Mouse (Mus musculus): Measurements from ENCODE around the gene Pygm. TPM values are rescaled to one million over a fixed set of nuclear protein-coding genes. Genes with fewer than 3 reads are reported as not detected.
A peak's percentile ranks its signal among the peaks of the same experiment; 100 is the strongest.

Gene Pygm
- total RNA-seq, 2 experiments from 2014 or later: 4.9 TPM

DNA sequence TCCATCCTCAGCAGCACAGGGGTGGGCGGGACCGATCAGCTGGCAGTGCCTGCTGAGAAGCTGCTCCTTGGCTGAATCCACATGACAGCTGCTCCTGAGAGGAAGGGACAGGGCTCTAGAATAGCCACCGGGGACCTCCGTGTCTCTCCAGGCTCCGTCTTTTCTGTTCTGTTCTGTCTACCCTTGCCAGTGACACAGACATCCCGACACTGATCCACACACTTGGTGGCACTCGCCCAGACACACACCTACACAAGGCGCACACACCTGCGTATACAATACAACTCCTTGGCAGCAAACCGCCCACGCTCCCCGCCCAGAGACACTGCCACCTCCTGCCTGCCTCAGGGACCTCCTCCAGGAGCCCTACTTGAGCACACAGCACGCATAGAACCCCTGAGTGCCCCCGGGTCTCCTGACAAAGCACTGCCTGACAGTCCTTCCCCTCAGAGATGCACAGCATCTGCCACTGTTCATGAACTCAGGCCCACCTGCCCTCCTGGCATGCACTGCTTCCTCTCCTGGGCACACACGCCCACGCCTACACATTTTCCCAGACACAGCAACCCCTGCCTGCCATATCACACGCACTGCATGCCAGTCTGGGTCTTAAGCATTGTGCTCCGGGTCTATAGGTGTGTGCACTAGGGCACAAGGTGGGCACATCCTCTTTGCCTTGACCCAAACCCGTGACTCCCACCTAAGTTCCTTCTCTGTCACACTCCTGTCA lies 36.4 kb downstream of the Pygm start:
- ATAC-seq (replicated peaks; ENCODE audit: low FRiP score, low TSS enrichment, poor library complexity, severe bottlenecking): no peak

DNA sequence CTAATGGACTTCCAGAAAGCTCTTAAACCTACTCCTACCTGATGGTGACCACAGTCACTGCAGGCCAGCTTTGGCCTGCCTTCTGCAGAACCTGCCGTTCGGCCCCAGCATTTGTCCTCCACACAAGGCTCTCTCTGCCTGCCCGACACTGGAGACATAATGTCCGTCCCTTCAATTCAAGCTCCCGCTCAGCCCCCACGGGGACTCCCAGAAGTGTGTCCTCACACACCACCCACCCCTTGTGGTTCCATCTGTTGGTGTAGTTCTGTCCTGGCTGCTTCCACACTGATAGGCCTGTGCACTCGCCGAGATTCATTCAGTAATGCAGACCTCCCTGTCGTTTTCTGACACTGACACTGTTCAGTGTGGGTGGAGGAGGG lies 37.0 kb downstream of the Pygm start:
- ATAC-seq (replicated peaks; ENCODE audit: low FRiP score, low TSS enrichment, poor library complexity, severe bottlenecking): no peak

- no peak for ATAC-seq (replicated peaks; ENCODE audit: low FRiP score, low TSS enrichment, poor library complexity, severe bottlenecking)
Observed at GRCm38 (mm10) chr19:6422014-6422413, 37.8 kb downstream of the Pygm start.

DNA sequence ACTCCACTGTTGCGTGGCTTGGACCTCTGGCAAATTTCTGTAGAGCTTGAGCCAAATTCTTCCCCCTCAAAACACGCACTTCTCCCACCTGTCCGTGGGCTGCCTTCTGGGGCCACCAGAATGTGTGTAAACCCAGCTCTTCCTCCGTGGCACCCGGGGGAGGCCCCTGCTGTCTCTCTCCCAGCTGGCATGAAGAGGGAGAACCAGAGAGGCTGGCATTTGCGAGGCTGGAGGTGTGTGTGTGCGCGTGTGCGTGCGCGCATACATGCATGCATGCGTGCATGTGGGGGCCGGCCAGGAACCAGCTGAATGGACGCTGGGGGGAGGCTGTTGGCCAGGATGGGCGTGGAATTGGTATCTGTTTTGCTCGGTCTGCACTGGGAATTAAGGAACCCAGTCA lies 39.0 kb downstream of the Pygm start:
- ATAC-seq (replicated peaks; ENCODE audit: low FRiP score, low TSS enrichment, poor library complexity, severe bottlenecking): no peak

DNA sequence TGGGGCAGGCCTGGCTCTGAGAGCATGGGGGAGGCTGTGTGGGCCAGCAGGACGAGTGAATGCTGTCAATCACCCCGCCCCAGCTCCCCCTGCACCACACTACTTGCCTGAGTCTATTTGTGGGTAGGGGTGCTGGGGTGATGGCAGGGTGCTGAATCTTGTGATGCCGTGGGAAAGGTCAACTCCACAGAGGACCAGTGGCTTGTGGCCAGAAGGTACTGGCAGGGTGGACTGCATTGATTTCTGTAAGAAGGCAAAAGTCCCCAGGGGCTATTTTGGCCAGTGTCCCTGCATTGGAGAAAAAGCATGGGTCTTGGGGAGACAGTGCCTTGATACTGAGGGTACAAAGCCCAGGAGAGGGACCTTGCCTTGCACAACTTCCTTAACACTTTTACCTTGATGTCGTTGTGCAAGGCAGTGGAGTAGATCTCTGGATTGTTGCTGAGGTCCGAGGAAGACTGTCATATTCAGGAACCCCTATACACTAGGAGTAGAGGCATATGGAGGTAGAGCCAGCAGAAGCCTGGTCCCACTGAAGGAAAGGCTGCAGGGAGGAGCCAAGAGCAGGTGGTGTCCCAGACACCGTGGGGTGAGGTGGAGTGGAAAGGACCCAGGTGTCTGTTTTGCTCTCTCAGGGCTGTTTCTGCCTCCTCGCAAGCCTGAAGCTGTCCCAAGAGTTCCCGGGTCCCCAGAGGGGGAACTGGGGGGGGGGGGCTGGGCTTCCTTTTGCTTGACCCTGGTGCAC lies 40.1 kb downstream of the Pygm start:
- no peak for ATAC-seq (replicated peaks; ENCODE audit: low FRiP score, low TSS enrichment, poor library complexity, severe bottlenecking)

DNA sequence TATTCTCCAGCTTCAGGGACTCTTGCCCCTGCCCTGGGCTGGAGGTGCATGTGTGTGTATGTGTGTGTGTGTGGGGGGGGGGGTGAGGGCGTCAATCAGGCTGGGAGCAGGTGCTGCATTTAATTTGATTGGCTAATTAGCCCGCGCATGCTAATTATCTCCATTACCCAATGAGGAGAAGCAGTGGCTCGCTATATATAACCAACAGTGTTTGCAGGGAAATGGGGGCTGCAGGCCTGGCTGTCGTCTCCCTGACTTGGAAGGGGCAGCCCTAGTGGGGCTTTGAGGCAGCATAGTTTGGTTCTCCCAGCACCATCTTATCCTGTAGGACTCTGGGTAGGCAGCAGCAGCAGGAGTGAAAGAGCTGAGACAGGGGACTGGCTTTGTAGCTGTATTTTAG lies 41.4 kb downstream of the Pygm start:
- ATAC-seq (replicated peaks; ENCODE audit: low FRiP score, low TSS enrichment, poor library complexity, severe bottlenecking): no peak

DNA sequence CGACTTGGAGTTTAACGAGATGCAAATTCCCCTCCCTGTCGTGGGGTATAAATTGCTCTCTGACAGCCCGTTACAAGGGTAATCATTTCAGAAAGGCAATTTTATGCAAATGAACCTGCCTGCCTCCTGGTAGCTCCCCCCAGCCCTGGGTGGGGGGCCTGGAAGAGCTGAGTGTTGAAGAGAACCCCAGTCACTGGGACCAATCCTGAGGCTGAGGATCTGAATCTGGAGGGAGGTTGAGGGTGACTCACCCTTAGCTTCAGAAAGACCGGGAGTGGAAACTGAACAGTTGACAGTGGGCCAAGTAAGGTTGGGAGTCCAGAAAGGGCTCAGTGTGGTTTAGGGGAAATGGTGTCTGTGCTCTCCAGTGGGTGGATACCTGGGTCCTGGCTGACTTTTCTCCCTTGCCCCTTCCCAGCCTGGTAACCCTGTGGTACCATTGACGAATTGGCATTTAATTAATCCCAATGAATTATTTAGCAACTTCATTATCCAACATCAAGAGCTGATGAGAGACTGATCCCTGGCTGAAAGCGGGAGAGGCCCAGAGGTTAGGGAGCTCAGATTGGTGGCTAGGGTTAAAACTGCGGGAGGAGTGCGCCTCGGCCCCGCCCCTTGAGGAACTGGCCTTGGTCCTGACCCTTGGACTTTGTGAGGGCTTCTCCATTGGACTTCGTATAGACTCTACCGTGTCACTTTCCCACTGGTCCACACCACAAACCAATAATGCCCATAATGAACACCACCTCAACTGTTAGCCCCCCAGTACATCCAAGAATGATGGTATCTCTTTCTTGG lies 42.7 kb downstream of the Pygm start:
- peak; percentile 69; the same call in 1 of the 2 replicates for ATAC-seq (replicated peaks; ENCODE audit: low FRiP score, low TSS enrichment, poor library complexity, severe bottlenecking)

- no peak for ATAC-seq (replicated peaks; ENCODE audit: low FRiP score, low TSS enrichment, poor library complexity, severe bottlenecking)
Observed at GRCm38 (mm10) chr19:6427653-6428434, 43.6 kb downstream of the Pygm start.

- ATAC-seq (replicated peaks; ENCODE audit: low FRiP score, low TSS enrichment, poor library complexity, severe bottlenecking): peak; percentile 50
Observed at GRCm38 (mm10) chr19:6428501-6429200, 44.5 kb downstream of the Pygm start.

GRCm38 (mm10) chr19:6443016-6443415 lies 58.8 kb downstream of the Pygm start:
- ATAC-seq (replicated peaks; ENCODE audit: low FRiP score, low TSS enrichment, poor library complexity, severe bottlenecking): no peak

GRCm38 (mm10) chr19:6445761-6446423 lies 61.7 kb downstream of the Pygm start:
- no peak for ATAC-seq (replicated peaks; ENCODE audit: low FRiP score, low TSS enrichment, poor library complexity, severe bottlenecking)

- no peak for ATAC-seq (replicated peaks; ENCODE audit: low FRiP score, low TSS enrichment, poor library complexity, severe bottlenecking)
Observed at GRCm38 (mm10) chr19:6446736-6447437, 62.7 kb downstream of the Pygm start.

Other genes with a start within 250 kb of the Pygm start
- 2.0 TPM in 1 of 2 replicates, not detected in the other for gene Batf2, start 243.4 kb upstream of the Pygm start, total RNA-seq (2014; fragmentation: Nextera tagmentation)
- 0.42 TPM in 1 of 2 replicates, not detected in the other for gene Batf2, start 243.4 kb upstream of the Pygm start, total RNA-seq (2017)
- gene Arl2, start 242.9 kb upstream of the Pygm start, total RNA-seq (2014; fragmentation: Nextera tagmentation): 43.2 and 45.4 TPM in 2 replicates
- gene Arl2, start 242.9 kb upstream of the Pygm start, total RNA-seq (2017): 26.4 and 38.6 TPM in 2 replicates
- not detected in 2 replicates for gene Majin, start 200.0 kb upstream of the Pygm start, total RNA-seq (2014; fragmentation: Nextera tagmentation)
- gene Majin, start 200.0 kb upstream of the Pygm start, total RNA-seq (2017): not detected in 2 replicates
- gene Gpha2, start 158.0 kb upstream of the Pygm start, total RNA-seq (2014; fragmentation: Nextera tagmentation): not detected in 2 replicates
- gene Gpha2, start 158.0 kb upstream of the Pygm start, total RNA-seq (2017): not detected in 2 replicates
- gene Ppp2r5b, start 148.5 kb upstream of the Pygm start, total RNA-seq (2014; fragmentation: Nextera tagmentation): 10.9 and 24.0 TPM in 2 replicates
- 8.6 and 10.3 TPM in 2 replicates for gene Ppp2r5b, start 148.5 kb upstream of the Pygm start, total RNA-seq (2017)
- gene Atg2a, start 142.7 kb upstream of the Pygm start, total RNA-seq (2014; fragmentation: Nextera tagmentation): 22.6 and 30.2 TPM in 2 replicates
- gene Atg2a, start 142.7 kb upstream of the Pygm start, total RNA-seq (2017): 5.8 and 11.8 TPM in 2 replicates
- 50.0 and 60.7 TPM in 2 replicates for gene Ehd1, start 107.7 kb upstream of the Pygm start, total RNA-seq (2014; fragmentation: Nextera tagmentation)
- gene Ehd1, start 107.7 kb upstream of the Pygm start, total RNA-seq (2017): 26.7 and 62.5 TPM in 2 replicates
- 3.4 and 4.4 TPM in 2 replicates for gene Cdc42bpg, start 77.9 kb upstream of the Pygm start, total RNA-seq (2014; fragmentation: Nextera tagmentation)
- gene Cdc42bpg, start 77.9 kb upstream of the Pygm start, total RNA-seq (2017): 3.1 and 3.7 TPM in 2 replicates
- gene Men1, start 49.4 kb upstream of the Pygm start, total RNA-seq (2014; fragmentation: Nextera tagmentation): 39.8 and 56.2 TPM in 2 replicates
- 17.8 and 19.8 TPM in 2 replicates for gene Men1, start 49.4 kb upstream of the Pygm start, total RNA-seq (2017)
- gene Map4k2, start 43.3 kb upstream of the Pygm start, total RNA-seq (2014; fragmentation: Nextera tagmentation): 37.3 and 41.8 TPM in 2 replicates
- 9.4 and 27.2 TPM in 2 replicates for gene Map4k2, start 43.3 kb upstream of the Pygm start, total RNA-seq (2017)
- 286 and 398 TPM in 2 replicates for gene Sf1, start 20.7 kb upstream of the Pygm start, total RNA-seq (2014; fragmentation: Nextera tagmentation)
- 253 and 302 TPM in 2 replicates for gene Sf1, start 20.7 kb upstream of the Pygm start, total RNA-seq (2017)
- 41.2 and 64.6 TPM in 2 replicates for gene Rasgrp2, start 14.9 kb downstream of the Pygm start, total RNA-seq (2014; fragmentation: Nextera tagmentation)
- 21.6 and 32.0 TPM in 2 replicates for gene Rasgrp2, start 14.9 kb downstream of the Pygm start, total RNA-seq (2017)
- gene Nrxn2, start 34.3 kb downstream of the Pygm start, total RNA-seq (2014; fragmentation: Nextera tagmentation): not detected in 2 replicates
- gene Nrxn2, start 34.3 kb downstream of the Pygm start, total RNA-seq (2017): not detected in 2 replicates
- gene Slc22a12, start 158.6 kb downstream of the Pygm start, total RNA-seq (2014; fragmentation: Nextera tagmentation): not detected in 2 replicates
- not detected in 2 replicates for gene Slc22a12, start 158.6 kb downstream of the Pygm start, total RNA-seq (2017)

Measured in megakaryocyte-erythroid progenitor cell, adult 5-6 weeks (primary cell).